Mouse (Mus musculus): Measurements from ENCODE around the gene Rad9b.

Rad9b gene

DNA sequence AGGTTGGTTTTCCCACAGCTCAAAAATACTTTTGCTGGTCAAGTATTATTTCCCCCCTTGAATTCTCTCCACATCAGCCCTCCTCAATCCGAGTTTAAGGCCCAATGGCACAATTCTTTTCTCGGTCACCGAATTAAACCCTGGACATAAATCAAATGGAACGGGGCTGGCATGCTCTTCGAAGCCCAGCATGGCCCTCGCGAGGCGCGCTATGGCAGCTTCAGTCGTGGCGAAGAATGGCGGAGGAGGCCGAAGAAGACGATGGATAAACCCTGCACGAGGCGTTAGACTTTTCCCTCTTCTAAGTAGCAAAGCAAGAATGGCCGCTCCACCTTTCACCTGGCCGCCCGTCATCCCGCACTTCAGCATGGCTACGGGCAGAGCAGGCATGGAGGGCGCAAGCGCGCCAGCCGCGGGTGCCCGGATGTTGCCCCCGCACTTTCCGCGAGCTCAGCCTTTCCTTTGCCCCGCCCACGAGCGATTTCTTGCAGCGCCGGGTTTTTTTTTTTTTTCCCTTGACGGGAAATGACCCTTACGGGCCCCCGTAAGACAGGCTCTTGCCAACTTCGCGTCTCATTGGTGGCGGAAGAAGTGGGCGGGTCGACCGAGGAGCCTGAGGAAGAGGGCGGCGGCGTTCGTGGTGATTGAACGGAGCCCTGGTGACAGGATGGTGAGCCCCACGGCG, at the start of gene Rad9b, which contains the start of gene Vps29:
Rad9b (minus strand) TSS at position 427 of the 685 bp plus-strand sequence.
Vps29 (plus strand) TSS at position 563 of the 685 bp plus-strand sequence.
- peak; percentile 96 to 98 for DNase-seq

GRCm38 (mm10) chr5:122403362-122403761, 49.3 kb upstream of the Rad9b start:
- DNase-seq: no peak

- no peak for DNase-seq
Observed at GRCm38 (mm10) chr5:122402772-122403171, 48.7 kb upstream of the Rad9b start.

DNA sequence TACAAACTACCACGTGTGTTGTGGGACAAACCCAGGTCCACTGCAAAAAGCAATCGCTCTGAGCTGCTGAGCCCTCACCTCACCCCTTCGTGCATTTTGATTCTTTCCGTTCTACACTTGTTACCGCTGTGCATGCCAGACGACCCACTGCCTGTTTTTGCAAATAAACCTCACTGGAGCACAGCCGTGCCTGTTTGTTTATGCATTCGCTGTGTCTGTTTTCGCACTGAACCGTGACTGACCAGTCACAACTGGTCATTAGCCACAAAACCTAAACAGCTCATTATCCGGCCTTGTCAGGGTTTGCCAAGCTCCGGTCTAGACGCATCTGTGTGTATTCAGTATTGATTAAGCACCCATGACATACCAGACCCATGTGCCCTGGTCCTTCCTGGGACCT, 48.1 kb upstream of the Rad9b start:
- DNase-seq: no peak

- peak; percentile 47 to 75 for DNase-seq
Observed at GRCm38 (mm10) chr5:122401303-122401640, 47.2 kb upstream of the Rad9b start.

DNA sequence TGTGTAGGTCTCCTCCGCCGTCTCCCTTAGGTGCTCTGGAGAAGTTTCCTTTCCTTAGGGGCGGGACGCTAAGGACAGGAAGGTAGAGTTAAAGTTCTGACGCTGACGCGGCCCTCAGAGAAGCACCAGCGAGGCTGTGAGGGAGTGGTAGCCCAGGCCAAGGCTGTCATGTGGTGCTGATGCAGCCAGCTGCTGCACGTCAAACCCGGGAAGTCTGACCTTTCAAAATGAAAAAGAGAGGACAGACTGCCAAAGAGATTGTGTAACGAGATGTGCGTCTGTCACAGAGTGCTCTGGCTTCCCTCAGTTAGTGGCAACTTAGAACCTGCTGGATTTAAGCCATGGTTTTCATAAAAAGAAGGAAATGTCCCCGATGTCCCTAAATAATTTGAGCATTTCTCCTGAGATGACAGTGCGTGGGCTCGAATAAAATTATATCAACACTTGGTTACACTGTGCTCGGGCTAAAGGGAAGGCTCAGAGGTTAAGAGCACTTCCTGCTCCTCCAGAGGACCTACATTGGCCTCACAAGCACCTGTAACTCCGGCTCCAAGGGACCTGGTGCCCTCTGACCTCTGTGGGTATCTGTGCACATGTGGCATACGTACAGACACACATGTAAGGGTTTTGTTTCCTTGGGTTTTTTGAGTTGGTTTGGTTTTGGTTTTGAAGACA, 46.7 kb upstream of the Rad9b start:
- peak; percentile 61 to 80 for DNase-seq

- no peak for DNase-seq
Observed at GRCm38 (mm10) chr5:122399871-122400270, 45.8 kb upstream of the Rad9b start.

- no peak for DNase-seq
Observed at GRCm38 (mm10) chr5:122397495-122397894, 43.5 kb upstream of the Rad9b start.

DNA sequence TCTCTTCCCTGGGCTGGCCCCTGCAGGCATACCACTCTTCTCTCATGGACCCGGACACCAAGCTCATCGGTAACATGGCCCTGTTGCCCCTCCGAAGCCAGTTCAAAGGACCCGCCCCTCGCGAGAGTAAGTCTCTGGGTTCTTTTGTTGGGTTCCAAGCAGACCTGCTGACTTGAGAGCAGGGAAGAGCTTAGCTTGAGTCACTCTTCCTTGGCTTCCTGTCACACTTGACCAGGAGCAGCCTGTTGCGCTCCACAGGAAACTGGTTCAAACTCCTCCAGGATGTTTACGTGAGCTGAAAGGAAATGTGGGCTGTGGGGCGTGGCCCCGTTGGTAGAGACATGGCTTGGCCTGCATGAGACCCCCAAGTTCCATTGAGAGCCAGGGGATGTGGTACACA, 42.8 kb upstream of the Rad9b start:
- DNase-seq: peak; percentile 64 to 68

- DNase-seq: peak; percentile 67 to 87
Observed at GRCm38 (mm10) chr5:122393887-122394286, 39.9 kb upstream of the Rad9b start.

GRCm38 (mm10) chr5:122392227-122393004, 38.4 kb upstream of the Rad9b start:
- DNase-seq: no peak

GRCm38 (mm10) chr5:122391786-122392180, 37.8 kb upstream of the Rad9b start, which contains the start of gene Arpc3:
Gene Arpc3, plus strand, starts transcription at chr5:122391878.
- peak; percentile 86 to 93 for DNase-seq

DNA sequence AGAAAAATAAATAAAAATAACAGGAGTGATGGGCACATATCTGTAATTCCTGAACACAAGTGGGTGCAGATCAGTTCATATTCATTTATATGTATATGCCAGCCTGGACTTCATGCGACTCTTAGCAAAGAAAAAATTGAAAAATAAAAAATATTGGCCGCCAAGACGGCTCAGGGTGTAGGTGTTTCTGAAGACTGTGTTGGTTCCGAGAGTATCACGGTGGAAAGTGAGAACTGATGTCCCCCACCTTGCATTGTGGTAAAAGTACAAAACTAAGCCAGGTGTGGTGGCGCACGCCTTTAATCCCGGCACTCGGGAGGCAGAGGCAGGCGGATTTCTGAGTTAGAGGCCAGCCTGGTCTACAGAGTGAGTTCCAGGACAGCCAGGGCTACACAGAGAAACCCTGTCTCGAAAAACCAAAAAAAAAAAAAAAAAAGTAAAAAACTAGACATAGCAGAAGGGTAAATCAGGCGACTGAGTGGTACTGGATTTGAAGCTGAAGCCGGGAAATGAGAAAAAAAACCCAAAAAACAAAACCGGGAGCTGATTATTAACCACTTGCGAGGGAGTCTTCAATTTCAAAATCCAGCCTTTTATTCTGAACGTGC, 37.2 kb upstream of the Rad9b start:
- DNase-seq: no peak

GRCm38 (mm10) chr5:122390671-122391070, 36.6 kb upstream of the Rad9b start:
- DNase-seq: no peak

DNA sequence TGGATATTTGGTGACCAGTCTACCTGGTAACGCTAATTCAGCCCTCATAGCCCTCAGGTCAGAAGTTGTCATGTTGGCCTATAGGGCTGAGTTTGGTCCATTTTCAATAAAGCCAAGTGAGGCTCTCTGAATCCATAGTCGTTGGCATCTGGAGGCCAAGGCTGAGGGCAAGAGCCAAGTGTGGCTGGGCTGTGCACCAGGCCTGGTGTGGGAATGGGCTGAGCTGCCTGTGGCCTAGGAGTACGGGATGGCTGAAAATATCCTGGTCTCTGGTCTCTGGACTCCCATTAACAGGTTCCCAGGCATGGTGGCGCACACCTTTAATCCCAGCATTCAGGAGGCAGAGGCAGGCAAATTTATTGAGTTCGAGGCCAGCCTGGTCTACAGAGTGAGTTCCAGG, 36.0 kb upstream of the Rad9b start:
- DNase-seq: no peak

- DNase-seq: peak; percentile 51 to 79
Observed at GRCm38 (mm10) chr5:122379374-122380155, 25.5 kb upstream of the Rad9b start.

GRCm38 (mm10) chr5:122378171-122378570, 24.1 kb upstream of the Rad9b start:
- DNase-seq: no peak

- DNase-seq: no peak
Observed at GRCm38 (mm10) chr5:122377101-122377833, 23.2 kb upstream of the Rad9b start.

- no peak for DNase-seq
Observed at GRCm38 (mm10) chr5:122372878-122373277, 18.8 kb upstream of the Rad9b start.

DNA sequence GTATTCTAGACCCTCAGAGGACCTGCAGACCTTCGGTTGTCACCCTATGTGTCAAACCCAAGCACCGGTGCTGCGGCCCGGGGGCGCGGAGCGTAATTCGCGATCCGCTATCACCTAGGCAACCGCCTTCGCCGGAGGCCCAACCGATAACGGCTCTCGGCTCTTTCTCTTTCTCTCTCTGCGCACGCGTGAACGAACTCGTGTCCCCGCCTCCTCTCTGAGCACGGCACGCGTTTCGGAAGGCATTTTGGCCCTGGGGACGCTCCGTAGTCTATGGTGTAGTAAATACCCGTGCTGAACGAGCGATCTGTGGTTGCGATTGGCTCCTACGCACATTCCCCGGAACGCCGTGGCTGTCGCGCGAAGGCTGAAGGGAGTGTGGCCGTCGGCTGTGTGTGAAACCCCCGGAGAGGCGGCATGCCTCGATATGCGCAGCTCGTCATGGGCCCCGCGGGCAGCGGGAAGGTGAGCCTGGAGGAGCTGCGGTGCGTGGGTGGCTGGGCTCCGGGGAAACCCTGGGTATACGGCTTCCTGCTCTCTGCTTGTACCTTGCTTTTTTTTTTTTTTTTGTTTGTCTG, 18.2 kb upstream of the Rad9b start, which contains the start of gene Fam216a:
Fam216a (minus strand) TSS at position 173 of the 578 bp plus-strand sequence.
- peak; percentile 98 to 99 for DNase-seq

DNA sequence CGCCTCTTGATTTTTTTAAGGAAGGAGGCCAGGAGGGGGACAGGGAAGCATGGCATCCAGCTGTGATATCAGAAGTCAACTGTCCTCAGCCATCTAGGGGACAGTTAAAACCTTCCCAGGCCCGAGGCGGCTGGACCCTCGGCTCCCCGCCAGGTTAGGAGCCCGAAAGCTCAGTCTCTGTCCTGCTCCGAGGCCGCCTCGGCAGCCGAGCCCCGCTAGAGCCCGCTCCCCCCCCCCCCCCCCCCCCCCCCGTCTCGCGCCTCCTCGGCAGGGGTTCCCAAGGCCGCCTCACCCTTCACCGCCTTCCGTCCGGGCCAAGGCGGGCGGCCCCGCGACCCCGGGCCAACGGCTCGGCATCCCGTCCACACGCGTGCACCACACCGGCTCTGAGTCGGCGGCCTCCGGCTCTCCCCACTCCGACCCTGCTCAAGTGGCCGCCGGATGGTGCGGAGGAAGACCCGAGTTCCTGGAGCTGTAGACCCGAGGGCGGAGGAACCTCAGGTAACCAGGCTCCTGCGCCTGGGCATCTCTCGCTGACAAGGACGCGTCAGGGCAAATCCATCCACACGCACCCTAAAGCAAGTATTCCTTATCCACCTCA, 17.7 kb upstream of the Rad9b start, which contains the start of gene Gpn3:
Gpn3 (plus strand) TSS at position 286 of the 601 bp plus-strand sequence.
- no peak for DNase-seq

Data from kidney, adult 8-10 months (tissue).